Mouse (Mus musculus): ENCODE measurements around the gene Abcg5. TPM values are rescaled to one million over a fixed set of nuclear protein-coding genes. Genes with fewer than 3 reads are reported as not detected.

The Abcg5 gene
- total and polyA plus RNA-seq, 3 experiments = not detected

DNA sequence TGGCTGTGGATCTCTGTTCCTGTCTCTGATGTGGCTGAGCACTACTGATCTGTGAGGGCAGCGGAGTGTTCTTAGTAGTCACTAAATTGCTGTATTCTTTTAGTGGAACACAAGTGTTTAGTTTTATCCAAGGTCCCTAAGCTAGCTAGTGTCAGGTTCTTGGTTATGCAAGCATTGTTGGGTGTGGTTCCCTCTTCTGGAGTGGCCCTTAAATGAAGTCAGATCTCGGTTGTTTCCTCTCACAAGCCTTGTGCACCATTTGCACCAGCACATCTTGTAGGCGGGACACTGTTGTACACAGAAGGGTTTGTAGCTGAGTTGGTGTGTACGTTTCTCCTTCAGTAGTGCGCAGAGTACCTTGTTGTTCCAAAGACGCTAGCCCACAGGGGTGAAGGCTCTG is 44.8 kb downstream of the Abcg5 start:
- no peak for TF ChIP-seq MEF2A (IDR thresholded peaks at IDR 0.05; ENCODE audit: extremely low read depth, insufficient replicate concordance, low read depth, low read length, poor library complexity, severe bottlenecking)
- TF ChIP-seq KAT2A (conservative IDR thresholded peaks at IDR 0.05; ENCODE audit: low read depth, low read length) = no peak
- no peak for TF ChIP-seq CTCF (IDR thresholded peaks at IDR 0.05 in 2 of 3, conservative IDR thresholded peaks at IDR 0.05 in 1 of 3; ENCODE audit: control insufficient read depth in 1 of 3, insufficient read depth in 1 of 3, low read depth in 2 of 3, low read length in 3 of 3, poor library complexity in 1 of 3, severe bottlenecking in 1 of 3)
- no peak for TF ChIP-seq MXI1 (IDR thresholded peaks at IDR 0.05; ENCODE audit: low read depth, low read length)
- no peak for TF ChIP-seq GABPA (IDR thresholded peaks at IDR 0.05; ENCODE audit: low read depth, low read length)
- TF ChIP-seq ZC3H11A (IDR thresholded peaks at IDR 0.05; ENCODE audit: low read depth, low read length) = no peak
- no peak for TF ChIP-seq CHD1 (IDR thresholded peaks at IDR 0.05; ENCODE audit: low read depth, low read length)
- no peak for TF ChIP-seq MYB (IDR thresholded peaks at IDR 0.05; ENCODE audit: low read depth, low read length)
- no peak for TF ChIP-seq RAD21 (IDR thresholded peaks at IDR 0.05; ENCODE audit: low read depth, low read length)
- TF ChIP-seq USF2 (IDR thresholded peaks at IDR 0.05; ENCODE audit: borderline replicate concordance in 1 of 2, insufficient read depth in 1 of 2, low read depth in 1 of 2, low read length in 2 of 2) = no peak
- TF ChIP-seq BHLHE40 (IDR thresholded peaks at IDR 0.05; ENCODE audit: borderline replicate concordance, low read depth, low read length) = no peak
- no peak for TF ChIP-seq POLR2A (IDR thresholded peaks at IDR 0.05; ENCODE audit: control insufficient read depth in 1 of 2, insufficient read depth in 1 of 2, low read depth in 1 of 2, low read length in 2 of 2, poor library complexity in 1 of 2)
- TF ChIP-seq USF1 (IDR thresholded peaks at IDR 0.05; ENCODE audit: low read depth, low read length) = no peak
- TF ChIP-seq MAZ (IDR thresholded peaks at IDR 0.05; ENCODE audit: low read depth, low read length) = no peak
- TF ChIP-seq MYC (IDR thresholded peaks at IDR 0.05; ENCODE audit: low read depth, low read length) = no peak
- no peak for TF ChIP-seq POLR2AphosphoS2 (IDR thresholded peaks at IDR 0.05; ENCODE audit: low read length)
- Histone ChIP-seq H3K79me2 (ENCODE audit: control insufficient read depth, insufficient read depth, low read length, poor library complexity) (no peaks in the 10 kb centered on the region), H3K9me3 (replicated peaks; ENCODE audit: insufficient read depth, low read length) (no peaks in the 10 kb centered on the region), H3K9ac (ENCODE audit: control insufficient read depth, low read depth, low read length, poor library complexity, severe bottlenecking) (no peak overlapping the region), H3K36me3 (ENCODE audit: control insufficient read depth in 1 of 2, insufficient read depth in 2 of 2, low read length in 2 of 2) (no peaks in the 10 kb centered on the region), H3K4me3 (ENCODE audit: control insufficient read depth in 1 of 2, insufficient read depth in 1 of 2, low read depth in 2 of 2, low read length in 2 of 2) (no peak overlapping the region), H3K4me1 (ENCODE audit: control insufficient read depth in 1 of 2, insufficient read depth in 2 of 2, low read length in 2 of 2) (no peaks in the 10 kb centered on the region), H3K27me3 (ENCODE audit: control insufficient read depth in 1 of 2, insufficient read depth in 2 of 2, low read length in 2 of 2) (peaks cover 2 to 4% of the 10 kb centered on the region in 2 experiments; a peak in 3 of 4 replicates), H3K27ac (ENCODE audit: control insufficient read depth, low read depth, low read length) (no peak overlapping the region)
- DNase-seq (ENCODE audit: low read depth, low spot score) = no peak

DNA sequence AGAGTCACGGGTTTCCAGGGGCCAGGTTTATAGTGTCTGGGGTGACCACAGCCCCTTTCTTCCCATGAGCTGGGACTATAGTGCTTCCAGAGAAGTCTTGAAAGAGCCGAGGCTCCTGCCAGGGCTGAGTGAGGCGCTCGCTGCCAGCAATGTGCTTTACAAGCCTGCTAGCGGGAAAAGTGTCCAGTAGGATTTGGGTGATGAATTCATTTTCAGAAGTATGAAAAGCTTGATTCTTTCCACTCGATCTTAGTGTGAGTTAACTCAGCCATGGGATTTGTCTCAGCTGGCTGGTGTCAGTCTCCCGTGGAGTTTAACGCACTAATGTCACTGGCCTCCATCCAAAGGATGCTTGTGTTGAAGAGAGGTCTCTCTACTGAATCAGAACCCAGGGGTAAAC is 46.5 kb downstream of the Abcg5 start:
- Histone ChIP-seq H3K79me2 (ENCODE audit: control insufficient read depth, insufficient read depth, low read length, poor library complexity) (no peaks in the 10 kb centered on the region), H3K9ac (ENCODE audit: control insufficient read depth, low read depth, low read length, poor library complexity, severe bottlenecking) (no peak overlapping the region)
- no peak for DNase-seq (ENCODE audit: low read depth, low spot score)

More for the DNA sequence above, 46.5 kb downstream of the Abcg5 start:
- Histone ChIP-seq H3K4me3 (ENCODE audit: control insufficient read depth in 1 of 2, insufficient read depth in 1 of 2, low read depth in 2 of 2, low read length in 2 of 2) (no peak overlapping the region), H3K9me3 (replicated peaks; ENCODE audit: insufficient read depth, low read length) (no peaks in the 10 kb centered on the region), H3K27ac (ENCODE audit: control insufficient read depth, low read depth, low read length) (no peak overlapping the region), H3K36me3 (ENCODE audit: control insufficient read depth in 1 of 2, insufficient read depth in 2 of 2, low read length in 2 of 2) (no peaks in the 10 kb centered on the region), H3K4me1 (ENCODE audit: control insufficient read depth in 1 of 2, insufficient read depth in 2 of 2, low read length in 2 of 2) (no peaks in the 10 kb centered on the region), H3K27me3 (ENCODE audit: control insufficient read depth in 1 of 2, insufficient read depth in 2 of 2, low read length in 2 of 2) (peaks cover 2 to 4% of the 10 kb centered on the region in 2 experiments; a peak in 3 of 4 replicates)
- TF ChIP-seq RAD21 (IDR thresholded peaks at IDR 0.05; ENCODE audit: low read depth, low read length) (no peak), ELF1 (IDR thresholded peaks at IDR 0.05; ENCODE audit: low read depth, low read length) (no peak)

Measured in MEL (cell line).